Mouse (Mus musculus): Measurements from ENCODE around the gene Rpl35.

DNA sequence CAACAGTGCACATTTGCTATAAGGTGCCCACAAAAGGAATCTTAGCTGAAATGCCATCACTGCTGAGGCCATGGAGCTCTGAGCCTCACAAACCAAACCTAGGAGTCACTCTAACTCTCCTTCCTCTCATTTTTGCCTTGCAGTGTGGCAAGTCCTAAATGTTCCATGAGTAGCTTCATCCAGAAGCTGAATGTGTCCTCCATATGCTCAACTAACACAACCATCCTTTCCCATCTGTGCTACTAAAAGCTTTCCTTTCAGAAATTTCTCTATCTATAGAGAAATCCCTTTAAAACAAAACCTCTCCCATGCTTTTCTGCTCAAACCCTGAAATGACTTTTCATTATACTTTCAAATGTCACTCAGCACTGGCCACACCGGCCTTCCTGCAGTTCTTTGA is 26.2 kb upstream of the Rpl35 start:
- TF ChIP-seq FLI1 (IDR thresholded peaks at IDR 0.05; ENCODE audit: low read length), result no peak
- TF ChIP-seq GATA1 (IDR thresholded peaks at IDR 0.05; ENCODE audit: borderline replicate concordance, low read length), result no peak
